Mouse (Mus musculus): ENCODE measurements around the gene Wnt7a.

The Wnt7a gene

DNA sequence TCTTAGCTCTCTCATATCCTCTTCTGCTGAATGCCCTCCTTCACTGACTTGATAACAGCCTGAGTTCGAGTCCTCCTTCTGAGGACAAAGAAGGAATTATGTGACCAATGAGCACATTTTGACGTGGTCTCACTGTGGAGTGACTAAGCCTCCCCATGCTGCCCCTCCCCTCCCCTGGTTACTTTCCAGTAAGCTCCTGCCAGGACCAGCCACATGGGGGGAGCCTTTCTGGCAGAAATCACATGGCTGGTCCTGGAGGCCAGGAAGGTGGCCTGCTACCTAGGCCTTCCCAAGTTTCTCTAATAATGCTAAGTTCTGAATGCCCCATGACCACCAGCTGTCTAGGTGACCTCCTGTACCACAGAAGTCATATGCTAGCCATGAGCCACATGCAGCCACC lies 27.3 kb downstream of the Wnt7a start:
- no peak for DNase-seq

DNA sequence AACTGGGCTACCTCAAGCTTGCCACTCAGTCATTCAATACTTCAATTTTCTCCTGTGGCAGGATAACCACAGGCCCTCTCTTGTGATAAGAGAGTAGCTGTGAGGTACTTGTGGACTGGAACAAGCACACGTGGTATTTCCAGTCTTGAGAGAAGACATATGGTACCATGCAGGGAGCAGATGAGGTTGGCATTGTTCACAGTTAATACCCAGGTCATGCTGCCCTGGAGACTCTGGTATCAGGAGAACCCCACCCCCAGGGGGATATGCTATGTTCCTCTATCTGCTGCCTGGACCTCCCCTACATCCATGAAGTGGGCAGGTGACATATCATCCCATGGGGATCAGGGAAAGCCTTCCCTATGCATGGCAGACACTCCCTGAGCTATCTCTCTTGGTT lies 27.9 kb downstream of the Wnt7a start:
- DNase-seq = no peak

GRCm38 (mm10) chr6:91379871-91380270 lies 31.3 kb downstream of the Wnt7a start:
- no peak for DNase-seq

- no peak for DNase-seq
Observed at GRCm38 (mm10) chr6:91379266-91379665, 31.9 kb downstream of the Wnt7a start.

GRCm38 (mm10) chr6:91372977-91373376 lies 38.2 kb downstream of the Wnt7a start:
- no peak for DNase-seq

DNA sequence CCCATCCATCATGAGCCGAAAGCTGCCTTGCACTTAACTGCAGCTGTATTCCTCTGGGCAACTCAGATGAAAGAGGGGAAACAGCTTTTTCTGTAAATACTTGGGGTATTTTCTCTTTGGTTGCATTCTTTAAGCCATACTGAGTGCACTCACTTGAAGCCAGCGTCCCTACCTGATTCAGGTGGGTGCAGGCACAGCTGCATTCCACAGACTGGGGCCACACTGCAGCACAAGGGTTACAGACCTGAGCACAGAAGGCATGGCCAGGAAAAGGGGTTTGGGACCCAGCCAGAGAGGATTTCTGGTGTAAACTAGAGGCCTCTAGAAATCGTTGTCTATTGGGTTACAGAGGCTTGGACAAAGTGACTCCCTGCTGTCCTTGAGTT lies 38.6 kb downstream of the Wnt7a start:
- no peak for DNase-seq

GRCm38 (mm10) chr6:91371912-91372585 lies 39.1 kb downstream of the Wnt7a start:
- no peak for DNase-seq

GRCm38 (mm10) chr6:91366781-91367180 lies 44.4 kb downstream of the Wnt7a start:
- no peak for DNase-seq

- no peak for DNase-seq
Observed at GRCm38 (mm10) chr6:91365480-91365879, 45.7 kb downstream of the Wnt7a start.

DNA sequence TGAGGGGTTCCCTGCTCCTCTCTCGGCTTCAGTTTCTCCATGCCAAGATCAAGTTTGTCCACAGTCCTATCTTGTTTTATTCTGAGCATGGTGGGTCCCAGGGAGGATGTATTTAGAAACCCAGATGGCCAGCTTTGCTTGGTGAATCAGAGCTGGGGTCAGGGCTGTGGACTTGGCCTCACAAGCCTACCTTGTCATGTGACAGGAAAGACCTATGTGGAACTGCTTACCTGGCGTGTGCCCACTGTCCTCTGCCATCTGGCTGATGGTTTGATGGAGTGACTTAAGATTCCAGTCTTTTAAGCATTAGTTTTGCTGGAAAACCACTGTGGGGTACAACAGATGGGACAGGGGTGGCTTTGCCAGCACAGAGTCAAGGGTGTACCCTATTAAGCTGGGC lies 48.4 kb downstream of the Wnt7a start:
- no peak for DNase-seq

GRCm38 (mm10) chr6:91360998-91361397 lies 50.2 kb downstream of the Wnt7a start:
- no peak for DNase-seq

DNA sequence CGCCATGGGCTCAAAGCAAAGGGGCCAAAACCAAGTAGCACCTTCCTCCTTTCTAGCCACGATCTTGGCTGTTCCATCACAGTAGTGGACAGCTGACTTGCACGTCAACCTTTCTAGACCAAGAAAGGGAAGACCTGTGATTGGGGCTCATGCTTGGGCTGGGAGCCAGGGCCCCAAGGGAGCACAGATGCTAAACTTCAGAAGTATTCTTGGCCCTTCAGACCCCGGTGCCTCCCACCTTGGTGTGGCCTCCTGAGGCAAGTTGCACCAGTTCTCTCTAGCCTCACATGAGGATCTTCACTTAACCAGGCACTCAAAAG lies 50.8 kb downstream of the Wnt7a start:
- no peak for DNase-seq

GRCm38 (mm10) chr6:91359672-91360370 lies 51.3 kb downstream of the Wnt7a start:
- peak; percentile 88 for DNase-seq

DNA sequence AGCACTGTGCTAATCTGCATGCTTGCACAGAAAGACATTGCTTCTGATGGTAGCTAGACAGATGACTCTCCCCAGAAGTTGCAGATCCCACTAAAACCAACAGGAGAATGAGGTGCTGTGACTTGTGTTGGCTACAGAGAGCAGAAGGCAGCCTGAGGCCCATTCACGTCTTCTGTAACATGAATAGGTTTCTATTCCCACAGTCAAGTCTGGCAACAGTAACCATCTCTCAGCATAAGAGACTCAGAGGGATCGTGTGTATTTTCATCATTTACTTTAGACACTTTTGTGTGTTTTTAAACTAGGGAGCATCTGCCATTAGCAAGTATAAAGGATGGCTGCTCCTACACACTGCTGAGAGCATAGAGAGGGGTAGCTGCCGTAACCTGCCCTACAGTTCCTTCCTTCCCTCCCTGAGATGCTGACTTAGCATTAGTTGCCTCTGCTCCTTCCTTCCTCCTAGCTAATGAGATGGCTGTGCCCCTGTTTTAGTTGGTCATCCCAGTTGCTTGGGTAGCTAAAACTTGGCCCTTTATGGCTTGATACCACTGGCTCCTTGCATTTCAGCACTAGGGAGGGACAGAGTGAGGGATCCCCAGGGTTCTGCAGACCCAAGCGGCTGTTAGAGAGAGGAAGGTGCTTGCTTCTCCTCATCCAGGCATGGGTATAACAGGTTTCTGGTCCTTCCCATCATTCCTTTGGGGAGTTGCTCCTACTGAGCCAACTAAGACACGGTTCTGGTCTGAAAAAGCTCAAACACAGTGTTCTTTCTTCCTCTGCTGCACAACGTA lies 52.1 kb downstream of the Wnt7a start:
- DNase-seq = no peak

DNA sequence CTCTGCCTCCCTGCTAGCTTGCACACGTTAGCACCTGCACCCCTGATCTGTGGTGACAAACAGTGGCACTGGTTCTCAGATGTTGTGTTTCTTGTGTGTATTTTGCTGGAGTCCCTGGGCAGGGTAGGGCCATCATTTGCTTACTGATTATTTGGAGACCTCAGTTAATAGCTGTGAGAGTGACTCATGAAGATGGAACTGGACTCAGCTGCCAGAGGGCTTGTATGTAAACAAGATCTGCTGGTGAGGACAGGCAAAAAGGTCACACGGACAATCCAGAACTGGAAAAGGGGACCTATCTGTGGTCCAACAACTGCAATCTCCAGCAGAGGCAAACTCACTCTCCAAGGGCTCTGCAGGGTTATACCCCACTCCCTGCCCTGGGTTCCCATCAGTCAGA lies 52.8 kb downstream of the Wnt7a start:
- no peak for DNase-seq

DNA sequence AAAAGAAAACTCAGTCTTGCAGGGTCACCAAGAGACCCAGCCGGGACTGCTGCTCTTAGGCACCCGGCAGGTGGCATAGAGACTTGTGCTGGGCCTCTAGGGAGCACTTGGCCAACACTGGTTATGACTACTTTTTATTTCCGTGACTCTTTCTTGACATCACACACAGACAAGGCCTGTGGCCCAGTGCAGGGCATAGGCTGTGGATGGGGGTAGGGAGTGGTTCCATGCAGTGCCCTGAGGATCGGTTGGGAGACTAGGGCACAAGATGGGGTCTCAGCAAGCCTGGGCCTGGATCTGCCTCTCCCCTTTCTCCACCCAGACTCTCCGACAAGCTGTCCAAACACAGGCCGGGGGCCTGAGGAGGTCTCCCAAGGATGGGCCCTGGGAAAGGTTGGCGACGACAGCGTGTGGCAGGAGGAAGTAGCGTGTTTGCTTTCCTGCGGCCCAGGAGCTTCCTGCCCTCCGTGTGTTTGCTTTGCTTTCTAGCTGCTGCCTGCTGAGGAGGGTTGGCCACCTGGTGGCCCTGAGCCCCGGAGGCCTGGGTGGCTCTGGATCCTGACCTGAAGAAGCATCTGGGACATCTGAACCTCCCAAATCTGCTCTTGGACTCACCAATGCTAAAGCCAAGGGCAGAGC lies 53.8 kb downstream of the Wnt7a start:
- no peak for DNase-seq

DNA sequence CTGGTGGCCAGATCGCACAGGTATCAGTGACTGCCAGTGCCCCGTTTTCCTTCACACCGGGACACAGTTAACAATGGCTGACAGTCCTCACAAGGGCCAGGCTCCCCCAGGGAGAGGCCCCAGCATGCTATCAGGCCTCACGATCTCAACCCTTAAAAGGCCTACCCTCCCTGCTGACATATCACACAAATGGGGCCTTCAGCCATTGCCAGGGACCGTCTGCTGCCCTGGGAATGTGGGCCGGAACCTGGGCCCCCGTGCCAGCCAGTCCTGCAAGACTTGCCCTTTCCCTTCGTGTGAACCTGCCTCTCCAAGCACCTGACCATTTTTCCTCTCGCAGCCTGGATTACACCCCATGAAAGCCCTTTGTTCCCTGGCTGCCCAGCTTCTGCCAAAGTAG lies 61.5 kb downstream of the Wnt7a start:
- DNase-seq = no peak

GRCm38 (mm10) chr6:91347721-91348120 lies 63.4 kb downstream of the Wnt7a start:
- peak; percentile 57 for DNase-seq

GRCm38 (mm10) chr6:91346906-91347156 lies 64.3 kb downstream of the Wnt7a start:
- no peak for DNase-seq

GRCm38 (mm10) chr6:91346071-91346905 lies 64.9 kb downstream of the Wnt7a start:
- DNase-seq = peak; percentile 52

- DNase-seq = no peak
Observed at GRCm38 (mm10) chr6:91345091-91345490, 66.1 kb downstream of the Wnt7a start.

DNA sequence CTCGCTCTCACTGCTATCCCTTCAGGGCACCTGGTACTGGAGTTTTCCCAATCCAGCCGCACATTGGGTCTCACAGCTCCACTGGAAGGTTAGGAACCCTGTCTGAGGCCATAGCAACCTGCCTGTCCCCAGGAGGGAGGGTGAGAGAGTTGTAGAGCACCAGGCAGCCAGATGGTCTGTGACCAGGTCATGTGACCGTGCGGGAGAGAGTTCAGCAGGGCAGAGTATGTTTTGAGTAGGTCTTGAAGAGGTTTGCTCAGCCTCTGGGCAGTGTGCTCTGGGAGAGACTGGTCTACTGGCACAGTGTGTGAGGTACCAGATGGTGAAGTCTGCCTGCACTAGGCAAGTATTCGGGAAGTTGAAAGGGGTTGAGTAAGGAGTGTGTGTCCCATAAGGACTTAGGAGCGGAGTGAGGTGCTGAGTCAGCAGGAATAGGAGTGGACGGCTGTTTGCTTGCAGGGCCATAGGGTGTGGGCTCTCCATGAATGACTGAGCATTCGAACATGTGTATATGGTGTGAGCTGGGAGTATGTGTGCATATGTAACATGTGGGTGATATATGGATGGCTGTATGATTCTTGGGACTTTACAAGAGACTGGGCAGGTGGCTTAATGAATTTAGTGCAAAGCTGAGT lies 71.4 kb downstream of the Wnt7a start:
- no peak for DNase-seq

DNA sequence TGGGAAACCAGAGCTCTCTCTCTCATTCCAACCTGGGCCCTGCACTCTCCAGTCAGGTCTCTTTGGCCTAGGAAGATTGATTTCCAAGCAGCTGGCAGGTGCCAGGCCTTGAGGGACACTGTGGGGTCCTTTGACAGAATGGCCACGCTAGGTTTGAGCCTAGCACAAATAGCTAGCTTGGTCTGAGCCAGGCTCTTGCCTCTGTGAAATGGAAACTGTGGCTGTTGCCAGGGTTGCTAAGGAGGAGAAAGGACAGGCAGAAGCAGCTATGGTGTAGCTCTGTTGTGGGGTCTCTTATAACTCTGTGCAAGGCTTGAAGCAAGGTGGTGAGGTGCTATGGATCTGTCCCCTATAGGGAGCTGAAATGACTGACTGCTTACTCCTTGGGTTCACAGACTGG lies 75.7 kb downstream of the Wnt7a start:
- no peak for DNase-seq

Data from layer of hippocampus, adult 9-11 months (tissue).